In genomic region chr3:33982746-33983145, GRCm38 (mm10) we compare ENCODE assay signal across 12 mouse cellular contexts.
"Had no signal": no experiment of that assay in that cellular context is flagged by ENCODE, and none has a peak within 500 bp of the region (broad histone marks: within the 10 kb centered on the region; RNA-seq: fewer than 3 reads in every experiment).

No protein-coding gene starts in this region.

- H3K4me1 ChIP-seq: limb, embryonic 12.5 days; liver, embryonic 13.5 days; lung, embryonic 15.5 days; midbrain, embryonic 13.5 days had no signal

- H3K9ac ChIP-seq: limb, embryonic 12.5 days; liver, embryonic 13.5 days; liver, postnatal 0 days; lung, embryonic 15.5 days; midbrain, embryonic 13.5 days had no signal

- H3K27ac ChIP-seq: kidney, postnatal 0 days; layer of hippocampus, adult 2 months; limb, embryonic 12.5 days; liver, embryonic 13.5 days; lung, embryonic 15.5 days; midbrain, embryonic 13.5 days had no signal

- H3K4me3 ChIP-seq: layer of hippocampus, adult 2 months; limb, embryonic 12.5 days; liver, embryonic 13.5 days; lung, embryonic 15.5 days; midbrain, embryonic 13.5 days had no signal

- H3K27me3 ChIP-seq: limb, embryonic 12.5 days; liver, embryonic 13.5 days; lung, embryonic 15.5 days; midbrain, embryonic 13.5 days had no signal

- H3K36me3 ChIP-seq: limb, embryonic 12.5 days; liver, embryonic 13.5 days; lung, embryonic 15.5 days; midbrain, embryonic 13.5 days had no signal

- DNase-seq: kidney, postnatal 36 days; liver; liver, embryonic 13.5 days; liver, postnatal 0 days; lung, postnatal 14 days; right cerebral cortex, postnatal 14 days; thymus, postnatal 36 days had no signal
